Mouse (Mus musculus) heart, adult 2 months (tissue): ENCODE measurements around the gene Sipa1l1.

Experiments used
- CTCF ChIP-seq: fragments of 200-600 bp; IDR thresholded peaks from 2 replicates; pipeline ENCODE4 v1.8.1; 2022; ENCODE audit warnings: antibody characterized with exemption, mild to moderate bottlenecking, moderate library complexity
- POLR2A ChIP-seq: fragments of 200-500 bp; IDR thresholded peaks from 2 replicates; pipeline ENCODE4 v1.6.1; 2011; ENCODE audit warnings: mild to moderate bottlenecking, low read depth, low read length, control low read depth; ENCODE audit not compliant: insufficient read depth

DNA sequence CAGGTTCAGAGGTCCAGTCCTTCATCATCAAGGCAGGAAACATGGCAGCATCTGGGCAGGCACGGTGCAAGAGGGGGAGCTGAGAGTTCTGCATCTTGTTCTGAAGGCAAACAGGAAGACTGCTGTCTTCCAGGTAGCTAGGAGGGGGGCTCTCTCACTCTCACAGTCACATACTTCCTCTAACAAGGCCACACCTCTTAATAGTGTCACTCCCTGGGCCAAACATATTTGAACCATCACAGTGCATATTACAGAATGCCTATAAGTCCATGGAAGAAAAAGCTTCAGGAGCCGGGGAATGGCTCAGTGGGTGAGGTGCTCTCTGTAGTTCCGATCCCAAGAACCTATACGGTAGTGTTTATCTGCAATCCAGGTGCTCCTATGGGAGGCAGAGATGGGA, 3.5 kb upstream of the Sipa1l1 start:
- TF ChIP-seq CTCF, result no peak
- TF ChIP-seq POLR2A, result no peak
